Mouse (Mus musculus): ENCODE data around the gene Slc4a1ap.

DNA sequence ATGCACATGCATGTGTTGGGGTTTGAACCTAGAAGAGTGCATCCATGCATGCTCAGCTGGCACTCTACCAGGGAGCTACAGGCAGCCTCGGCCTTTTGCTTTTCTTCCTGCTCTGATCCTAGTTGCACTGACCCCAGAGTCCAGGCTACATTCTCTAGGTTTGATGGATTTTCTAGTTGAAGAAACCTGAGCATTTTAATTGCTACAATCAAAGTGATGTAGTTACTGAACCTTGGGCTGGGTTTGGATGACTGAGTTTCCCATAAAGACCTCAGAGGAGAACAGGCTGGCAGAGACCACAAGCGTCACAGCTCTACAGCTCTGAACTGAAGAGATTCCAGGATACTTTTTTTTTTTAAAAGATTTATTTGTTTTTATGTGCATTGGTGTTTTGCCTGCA is 56.5 kb downstream of the Slc4a1ap start:
- TF ChIP-seq CTCF (IDR thresholded peaks at IDR 0.05; ENCODE audit: low read depth): no peak
- TF ChIP-seq EP300 (IDR thresholded peaks at IDR 0.05; ENCODE audit: low read depth): no peak

Data from liver, embryonic 14.5 days (tissue).